Mouse (Mus musculus): ENCODE results near the gene Anxa5.

DNA sequence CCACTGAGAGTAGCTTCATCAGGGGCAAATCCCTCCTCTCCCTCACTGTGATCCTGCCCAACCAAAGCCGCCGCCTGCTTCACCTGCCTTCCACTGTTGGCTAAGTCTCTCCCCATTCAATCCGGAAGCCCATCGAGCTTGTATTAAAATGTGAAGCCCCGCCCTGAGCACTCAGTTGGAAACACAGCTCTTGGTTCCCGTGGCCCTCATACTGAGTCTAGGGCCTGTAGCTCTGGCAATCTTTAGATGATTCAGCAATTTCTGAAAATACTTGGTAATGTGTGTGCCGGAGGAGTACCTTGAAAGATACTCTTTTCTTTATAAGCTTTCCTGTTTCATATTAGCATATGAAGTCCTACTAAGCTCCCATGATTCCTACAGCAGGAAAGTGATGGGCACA, 10.2 kb downstream of the Anxa5 start:
- no peak for TF ChIP-seq CTCF (IDR thresholded peaks at IDR 0.05; ENCODE audit: low read depth, low read length)
- no peak for TF ChIP-seq EP300 (IDR thresholded peaks at IDR 0.05; ENCODE audit: insufficient read depth, low read depth, low read length)
- TF ChIP-seq POLR2A (IDR thresholded peaks at IDR 0.05; ENCODE audit: insufficient read depth, low read length) = no peak
